Mouse (Mus musculus) left cerebral cortex, adult 9 months (tissue): ENCODE measurements around the gene Lipc.

Experiments used
- DNase-seq, 2 experiments: peaks; one replicate each; pipeline ENCODE4 v3.0.0; 2022; ENCODE audit warnings: low spot score in 2 of 2

Lipc gene

GRCm38 (mm10) chr9:70824103-70824502 lies 127.9 kb downstream of the Lipc start:
- DNase-seq, result no peak

- no peak for DNase-seq
Measured at GRCm38 (mm10) chr9:70818739-70819138, 133.3 kb downstream of the Lipc start.

- DNase-seq, result no peak
Measured at GRCm38 (mm10) chr9:70817396-70817795, 134.6 kb downstream of the Lipc start.

- peak in 1 of 2 experiments; percentile 61 for DNase-seq
Measured at GRCm38 (mm10) chr9:70816701-70817305, 135.2 kb downstream of the Lipc start.

GRCm38 (mm10) chr9:70812551-70812950 lies 139.5 kb downstream of the Lipc start:
- DNase-seq, result no peak

- no peak for DNase-seq
Measured at GRCm38 (mm10) chr9:70807714-70808113, 144.3 kb downstream of the Lipc start.

GRCm38 (mm10) chr9:70806069-70806468 lies 146.0 kb downstream of the Lipc start:
- no peak for DNase-seq

- no peak for DNase-seq
Measured at GRCm38 (mm10) chr9:70802816-70803215, 149.2 kb downstream of the Lipc start.

- DNase-seq, result no peak
Measured at GRCm38 (mm10) chr9:70801761-70802160, 150.3 kb downstream of the Lipc start.

- no peak for DNase-seq
Measured at GRCm38 (mm10) chr9:70800588-70801315, 151.3 kb downstream of the Lipc start.

GRCm38 (mm10) chr9:70795439-70795757 lies 156.6 kb downstream of the Lipc start:
- DNase-seq, result no peak

GRCm38 (mm10) chr9:70794643-70795438 lies 157.2 kb downstream of the Lipc start:
- no peak for DNase-seq

- no peak for DNase-seq
Measured at GRCm38 (mm10) chr9:70790621-70791020, 161.4 kb downstream of the Lipc start.

GRCm38 (mm10) chr9:70788705-70789104 lies 163.3 kb downstream of the Lipc start:
- peak; percentile 23 to 72 for DNase-seq

- no peak for DNase-seq
Measured at GRCm38 (mm10) chr9:70782191-70782590, 169.8 kb downstream of the Lipc start.

GRCm38 (mm10) chr9:70775517-70775916 lies 176.5 kb downstream of the Lipc start:
- no peak for DNase-seq

GRCm38 (mm10) chr9:70760974-70761373 lies 191.1 kb downstream of the Lipc start:
- no peak for DNase-seq

GRCm38 (mm10) chr9:70751504-70752222 lies 200.4 kb downstream of the Lipc start:
- no peak for DNase-seq
